Comparison of ENCODE assay signal across 29 mouse cellular contexts in the genomic region with DNA sequence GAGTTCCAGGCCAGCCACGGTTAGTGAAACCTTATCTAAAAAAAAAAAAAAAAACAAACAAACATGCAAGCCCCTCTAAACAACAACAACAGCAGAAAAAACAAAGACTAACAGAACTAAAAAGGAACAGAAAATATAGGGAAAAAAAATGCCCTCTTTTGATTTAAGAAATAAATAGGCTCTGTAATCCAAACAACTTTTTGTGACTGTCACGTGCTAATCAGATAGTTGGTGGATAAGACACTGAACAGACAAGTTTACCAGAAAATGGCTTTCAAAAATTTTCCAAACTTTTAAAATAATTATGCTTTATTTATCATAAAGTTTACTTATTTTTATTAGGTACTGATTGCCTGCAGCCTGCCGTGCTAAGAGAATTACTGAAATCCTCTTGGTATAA.
"Had no signal": no experiment of that assay in that cellular context is flagged by ENCODE, and none has a peak within 500 bp of the region (broad histone marks: within the 10 kb centered on the region; RNA-seq: fewer than 3 reads in every experiment).

No protein-coding gene starts in this region.

- H3K4me3 ChIP-seq: limb, embryonic 10.5 days; limb, embryonic 12.5 days; limb, embryonic 13.5 days; limb, embryonic 15.5 days; liver, embryonic 12.5 days; liver, embryonic 13.5 days; liver, embryonic 15.5 days; lung, embryonic 15.5 days; megakaryocyte, embryonic 14.5 days; midbrain, embryonic 10.5 days; midbrain, embryonic 12.5 days; midbrain, embryonic 13.5 days; midbrain, embryonic 15.5 days; myocyte had no signal

- DNase-seq: left cerebral cortex, postnatal 4 days; liver; liver, embryonic 13.5 days; liver, postnatal 0 days; lung, adult 18-20 months; lung, adult 2 months; lung, embryonic 14.5 days; lung, postnatal 10 days; lung, postnatal 14 days; lung, postnatal 36 days; lung, postnatal 4 days; midbrain, embryonic 14.5 days had no signal

- H3K9me3 ChIP-seq: limb, embryonic 10.5 days; limb, embryonic 12.5 days; limb, embryonic 13.5 days; limb, embryonic 15.5 days; liver, embryonic 12.5 days; liver, embryonic 13.5 days; liver, embryonic 15.5 days; lung, embryonic 15.5 days; megakaryocyte, embryonic 14.5 days; midbrain, embryonic 10.5 days; midbrain, embryonic 12.5 days; midbrain, embryonic 13.5 days; midbrain, embryonic 15.5 days had no signal

- H3K27me3 ChIP-seq: limb, embryonic 12.5 days; limb, embryonic 13.5 days; limb, embryonic 15.5 days; liver, embryonic 12.5 days; liver, embryonic 13.5 days; liver, embryonic 15.5 days; lung, embryonic 15.5 days; megakaryocyte, embryonic 14.5 days; midbrain, embryonic 12.5 days; midbrain, embryonic 13.5 days; midbrain, embryonic 15.5 days had no signal

- H3K36me3 ChIP-seq: limb, embryonic 10.5 days; limb, embryonic 12.5 days; limb, embryonic 13.5 days; limb, embryonic 15.5 days; liver, embryonic 12.5 days; liver, embryonic 13.5 days; liver, embryonic 15.5 days; lung, embryonic 15.5 days; midbrain, embryonic 10.5 days; midbrain, embryonic 12.5 days; midbrain, embryonic 13.5 days; midbrain, embryonic 15.5 days had no signal

- H3K4me2 ChIP-seq: limb, embryonic 12.5 days; limb, embryonic 13.5 days; limb, embryonic 15.5 days; liver, embryonic 11.5 days; liver, embryonic 12.5 days; liver, embryonic 13.5 days; liver, embryonic 15.5 days; lung, embryonic 14.5 days; lung, embryonic 15.5 days; midbrain, embryonic 11.5 days; midbrain, embryonic 12.5 days; midbrain, embryonic 13.5 days; midbrain, embryonic 15.5 days had no signal

- H3K4me1 ChIP-seq: limb, embryonic 10.5 days; limb, embryonic 12.5 days; limb, embryonic 13.5 days; limb, embryonic 15.5 days; liver, embryonic 12.5 days; liver, embryonic 13.5 days; liver, embryonic 15.5 days; lung, embryonic 15.5 days; midbrain, embryonic 10.5 days; midbrain, embryonic 12.5 days; midbrain, embryonic 13.5 days; midbrain, embryonic 15.5 days had no signal

- H3K9ac ChIP-seq: limb, embryonic 12.5 days; limb, embryonic 13.5 days; limb, embryonic 15.5 days; liver, embryonic 12.5 days; liver, embryonic 13.5 days; liver, embryonic 14.5 days; liver, embryonic 15.5 days; liver, postnatal 0 days; lung, embryonic 14.5 days; lung, embryonic 15.5 days; midbrain, embryonic 12.5 days; midbrain, embryonic 13.5 days; midbrain, embryonic 15.5 days had no signal

- H3K27ac ChIP-seq: limb, embryonic 10.5 days; limb, embryonic 12.5 days; limb, embryonic 13.5 days; limb, embryonic 15.5 days; liver, embryonic 12.5 days; liver, embryonic 13.5 days; liver, embryonic 14.5 days; liver, embryonic 15.5 days; lung, embryonic 15.5 days; macrophage; midbrain, embryonic 10.5 days; midbrain, embryonic 12.5 days; midbrain, embryonic 13.5 days; midbrain, embryonic 15.5 days had no signal
